Mouse (Mus musculus): Measurements from ENCODE around the gene Cd3d. TPM values are rescaled to one million over a fixed set of nuclear protein-coding genes. Genes with fewer than 3 reads are reported as not detected.
A peak's percentile ranks its signal among the peaks of the same experiment; 100 is the strongest.
"Not testable (repeated sequence)": the region's sequence is repeated elsewhere in the genome, so short reads cannot be mapped to it uniquely, and the experiment has no call there.

Cd3d gene
- under 1 TPM in 1 of 4 experiments, not detected in 3; 0.38 TPM for total RNA-seq (2022)

DNA sequence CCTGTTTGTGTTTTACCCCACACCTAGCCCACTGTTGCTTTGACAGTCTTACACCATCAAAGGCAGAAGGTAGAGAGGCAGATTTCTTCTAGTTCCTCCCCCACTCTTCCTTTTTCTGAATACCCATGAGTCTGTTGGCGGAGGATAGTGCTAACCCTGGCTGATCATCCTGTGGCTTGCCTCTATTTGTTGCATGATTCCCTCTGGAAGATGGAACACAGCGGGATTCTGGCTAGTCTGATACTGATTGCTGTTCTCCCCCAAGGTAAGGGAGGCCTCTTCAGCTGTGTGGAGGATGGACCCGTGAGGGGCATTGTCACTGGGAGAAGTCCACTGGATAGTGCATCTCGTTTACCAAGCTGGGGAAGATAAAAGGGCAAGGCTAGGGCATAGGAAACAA lies at the start of gene Cd3d:
Gene Cd3d (plus strand): TSS at position 111 of the 400 bp plus-strand sequence.
- DNase-seq, result no peak

DNA sequence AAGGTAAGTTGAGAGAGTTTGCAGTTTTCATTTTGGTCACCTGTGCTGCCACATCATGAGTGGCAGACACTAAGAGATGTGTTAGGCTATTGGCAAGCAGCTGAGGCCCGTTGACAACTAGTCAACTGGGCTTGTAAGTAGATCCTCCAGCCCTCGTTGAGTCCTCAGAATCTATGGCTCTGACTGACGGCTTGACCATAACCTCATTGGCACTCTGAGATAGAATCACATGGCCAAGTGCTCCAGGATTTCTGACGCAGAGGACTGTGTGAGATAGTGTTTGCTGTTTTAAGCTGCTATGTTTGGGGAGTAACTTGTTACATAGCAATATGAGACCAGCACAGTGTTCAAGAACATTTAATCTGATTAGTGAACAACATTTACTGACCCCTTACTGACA lies 39.8 kb upstream of the Cd3d start:
- no peak for DNase-seq

DNA sequence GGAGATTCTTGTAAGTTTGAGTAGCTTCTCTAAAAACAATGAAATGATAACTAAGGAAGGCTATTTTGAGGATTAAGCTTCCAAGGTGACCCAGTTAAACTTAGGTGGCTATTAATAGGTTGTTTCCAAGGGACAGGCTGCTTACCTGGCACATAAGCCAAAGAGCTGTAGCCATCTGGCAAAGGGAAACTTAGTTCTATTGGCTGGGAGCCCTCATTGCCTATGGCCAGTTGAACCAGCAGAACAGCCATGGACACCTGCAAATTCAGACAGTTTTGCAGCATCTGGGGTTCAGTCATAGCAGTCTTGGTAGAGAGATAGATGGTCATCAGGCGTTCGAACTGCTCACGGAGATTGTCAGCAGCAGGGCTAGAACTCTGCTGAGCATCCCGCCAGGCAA lies 39.2 kb upstream of the Cd3d start:
- no peak for DNase-seq

DNA sequence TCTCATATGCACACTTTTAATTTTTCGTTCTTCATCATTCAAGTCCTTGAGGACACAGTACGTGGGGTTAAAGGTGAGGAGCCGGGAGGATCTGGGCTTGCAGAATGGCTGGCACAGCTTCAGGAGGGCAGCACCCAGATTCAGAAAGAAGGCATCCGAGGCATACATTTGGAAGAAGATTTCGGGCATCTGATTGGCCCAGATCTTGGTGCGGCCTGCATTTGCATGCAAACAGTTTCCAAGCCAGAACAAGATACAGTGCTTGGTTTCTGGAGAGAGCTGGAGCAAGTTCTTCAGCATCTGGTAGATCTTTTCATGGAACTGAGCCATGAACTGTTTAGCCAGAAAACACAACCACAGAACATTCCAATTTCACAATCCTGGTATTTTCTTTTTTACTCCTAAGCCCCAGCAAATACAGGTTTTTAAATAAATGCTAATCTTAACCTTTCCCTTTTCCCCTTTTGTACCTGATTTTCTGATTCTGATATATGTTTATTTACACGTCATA lies 35.3 kb upstream of the Cd3d start:
- no peak for DNase-seq

DNA sequence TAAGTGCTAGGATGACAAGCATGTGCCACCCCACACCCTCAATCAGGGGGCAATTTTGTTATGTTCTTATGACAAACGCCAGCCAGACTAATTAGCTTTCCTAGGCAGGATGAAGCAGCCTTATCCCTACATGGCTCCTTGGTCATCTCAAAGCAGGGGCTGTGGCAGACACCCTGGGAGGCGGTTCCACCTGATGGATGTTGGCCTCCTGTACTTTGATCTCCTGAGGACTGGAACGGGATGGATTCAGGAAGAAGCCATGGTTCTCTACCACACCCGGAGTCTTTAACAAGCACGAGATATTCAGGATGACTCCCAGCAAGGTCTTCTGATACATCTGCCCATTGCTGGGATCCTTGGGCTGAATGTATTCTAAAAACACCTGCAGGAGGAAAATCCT lies 33.8 kb upstream of the Cd3d start:
- no peak for DNase-seq

DNA sequence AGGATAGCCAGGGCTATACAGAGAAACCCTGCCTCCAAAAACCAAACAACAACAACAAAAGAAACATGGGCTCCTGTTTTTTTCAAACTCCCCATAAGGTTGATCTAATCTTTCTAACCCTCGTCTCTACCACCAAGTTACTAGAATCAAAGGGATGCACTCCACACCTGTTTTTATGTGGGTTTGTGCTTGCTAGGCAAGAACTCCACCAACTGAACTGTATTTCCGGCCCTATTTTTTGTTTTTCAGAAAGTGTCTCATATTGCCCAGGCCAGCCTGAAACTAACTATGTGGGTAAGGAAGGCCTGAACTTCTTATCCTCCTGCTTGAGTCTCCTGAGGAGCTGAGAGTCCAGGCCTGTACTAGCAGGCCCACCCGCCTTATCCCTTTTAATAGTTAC lies 27.2 kb upstream of the Cd3d start:
- DNase-seq, result no peak

DNA sequence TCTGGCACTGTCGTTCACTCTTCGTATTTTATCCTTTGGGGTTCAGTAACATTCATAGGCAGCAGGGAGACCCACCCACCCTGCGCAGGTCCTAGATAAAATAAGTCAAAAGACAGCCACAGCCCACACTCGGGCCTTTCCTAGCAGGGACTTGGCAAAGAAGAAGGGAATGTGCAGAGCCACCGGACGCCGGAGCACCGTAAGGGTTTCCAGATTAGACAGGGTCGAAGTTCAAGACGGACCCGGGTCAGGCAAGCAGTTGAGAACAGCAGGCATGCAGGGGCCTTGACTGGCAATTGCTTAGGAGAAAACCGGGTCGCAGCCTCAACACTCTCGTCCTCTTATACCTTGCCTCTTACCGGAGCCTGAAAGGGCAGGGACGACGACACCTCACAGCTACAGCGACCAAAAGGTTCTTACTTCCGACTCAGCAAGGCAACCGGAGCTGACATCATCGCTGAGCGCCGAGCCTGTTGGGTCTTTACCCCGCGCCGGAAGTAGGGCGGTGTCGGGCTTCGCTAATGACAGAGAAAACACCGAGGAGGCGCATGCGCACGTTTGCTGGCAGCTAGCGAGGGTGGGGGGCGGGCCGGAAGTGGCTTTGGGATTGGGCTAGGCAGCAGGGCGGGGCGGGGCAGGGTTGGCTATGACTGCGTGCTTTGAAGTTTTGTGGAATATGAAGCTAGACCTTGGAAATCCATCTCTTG lies 16.3 kb upstream of the Cd3d start, which contains the start of gene Ube4a:
Gene Ube4a (minus strand): TSS at position 475 of the 707 bp plus-strand sequence.
- peak; percentile 98 for DNase-seq

DNA sequence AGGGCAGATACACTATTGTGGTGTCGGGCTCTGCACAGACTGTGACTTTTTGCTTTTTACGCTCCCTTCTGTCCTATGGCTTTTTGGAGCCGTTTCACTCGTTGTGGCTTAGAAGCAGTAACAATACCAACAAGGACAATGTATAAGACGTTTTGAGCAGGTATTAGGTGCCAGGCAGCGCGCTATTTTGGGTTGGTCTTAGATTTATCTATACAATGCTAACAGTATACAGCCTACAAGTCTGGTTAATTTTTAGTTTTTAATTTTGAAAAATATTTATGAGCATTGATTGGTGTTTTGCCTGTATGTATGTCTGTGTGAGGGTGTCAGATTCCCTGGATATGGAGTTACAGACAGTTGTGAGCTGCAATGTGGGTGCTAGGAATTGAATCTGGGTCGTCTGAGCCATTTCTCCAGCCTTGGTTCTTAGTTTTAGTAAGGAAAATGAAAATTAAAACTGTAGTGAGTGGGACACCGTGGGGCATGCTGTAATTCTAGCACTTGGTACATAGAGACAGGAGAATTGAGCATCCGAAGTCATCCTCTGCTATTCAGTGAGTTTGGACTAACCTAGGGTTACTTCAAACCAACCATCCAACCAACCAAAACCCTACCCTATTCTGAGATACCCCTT lies 15.6 kb upstream of the Cd3d start:
- DNase-seq, result no peak

DNA sequence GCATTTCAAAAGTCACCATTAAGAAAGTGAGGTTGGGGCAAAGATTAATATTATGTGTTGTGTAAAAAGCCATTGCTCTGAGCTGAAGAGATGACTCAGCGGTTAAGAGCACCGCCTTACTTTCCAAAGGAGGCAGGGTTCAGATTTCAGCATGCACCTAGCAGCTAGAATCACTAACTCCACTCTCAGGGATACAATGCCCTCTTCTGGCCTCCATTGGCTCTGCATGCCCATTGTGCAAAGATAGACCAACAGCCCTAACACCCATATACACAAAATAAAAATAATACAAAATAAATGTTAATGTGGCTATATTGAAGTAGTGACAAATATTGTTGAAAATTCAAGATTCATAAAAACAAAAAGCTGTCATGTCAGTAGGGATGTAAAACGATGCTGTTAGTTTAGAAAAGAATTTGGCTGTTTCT lies 14.8 kb upstream of the Cd3d start:
- DNase-seq, result peak; percentile 77

DNA sequence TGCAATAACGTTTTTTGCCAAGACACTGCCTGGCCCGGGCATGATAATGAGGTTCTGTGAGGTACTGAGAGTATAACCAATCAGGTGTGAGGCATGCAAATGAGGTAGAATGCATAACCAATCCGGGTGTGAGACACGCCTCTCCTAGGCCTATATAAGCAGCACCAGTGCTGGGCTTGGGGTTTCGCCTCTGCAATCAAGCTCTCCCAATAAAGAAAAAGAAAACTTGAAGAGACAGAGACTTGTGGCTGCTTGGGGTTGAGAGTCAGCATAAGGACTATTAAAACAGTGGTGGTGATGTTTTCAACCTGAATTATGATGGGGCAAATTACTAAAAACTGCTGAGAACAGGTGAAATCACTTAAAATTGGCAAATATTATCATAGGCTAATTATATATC lies 13.8 kb upstream of the Cd3d start:
- not testable (repeated sequence) for DNase-seq

DNA sequence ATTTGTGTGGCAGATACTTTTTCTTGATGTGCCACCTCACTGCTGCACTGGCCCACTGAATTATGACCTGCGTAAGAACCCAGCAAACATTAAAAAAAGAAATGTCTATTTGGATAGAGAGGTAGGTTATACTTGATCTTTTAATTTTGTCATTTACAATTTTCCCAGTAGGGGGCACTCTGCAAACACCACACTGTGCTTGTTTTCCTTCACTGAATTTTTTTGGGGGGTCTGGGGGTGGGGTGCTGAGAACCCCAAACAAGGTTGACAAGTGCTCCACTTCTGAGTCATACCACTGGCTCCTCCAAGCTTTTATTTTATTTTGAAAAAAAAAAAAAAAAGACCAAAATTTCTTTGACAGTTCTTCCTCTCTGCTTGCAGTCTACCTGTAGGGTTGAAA lies 12.1 kb upstream of the Cd3d start:
- DNase-seq, result no peak

DNA sequence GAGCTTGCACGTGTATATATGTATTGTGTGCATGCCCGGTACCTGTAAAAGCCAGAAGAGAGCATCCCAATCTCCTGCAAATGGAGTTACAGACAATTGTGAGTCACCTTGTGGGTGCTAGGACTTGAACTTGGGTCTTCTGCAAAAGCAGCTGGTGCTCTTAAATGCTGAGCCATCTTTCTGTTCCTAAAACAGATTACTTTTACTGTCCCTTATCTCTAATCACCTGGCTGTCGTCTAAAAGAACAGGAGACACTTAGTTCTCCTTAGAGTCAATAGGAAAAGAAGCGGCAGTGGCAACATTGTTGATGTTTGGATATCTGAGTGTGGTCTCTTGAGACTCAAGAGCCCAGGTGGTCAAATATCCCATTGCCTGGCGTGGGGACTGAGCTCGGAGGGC lies 3.8 kb upstream of the Cd3d start:
- DNase-seq, result no peak

DNA sequence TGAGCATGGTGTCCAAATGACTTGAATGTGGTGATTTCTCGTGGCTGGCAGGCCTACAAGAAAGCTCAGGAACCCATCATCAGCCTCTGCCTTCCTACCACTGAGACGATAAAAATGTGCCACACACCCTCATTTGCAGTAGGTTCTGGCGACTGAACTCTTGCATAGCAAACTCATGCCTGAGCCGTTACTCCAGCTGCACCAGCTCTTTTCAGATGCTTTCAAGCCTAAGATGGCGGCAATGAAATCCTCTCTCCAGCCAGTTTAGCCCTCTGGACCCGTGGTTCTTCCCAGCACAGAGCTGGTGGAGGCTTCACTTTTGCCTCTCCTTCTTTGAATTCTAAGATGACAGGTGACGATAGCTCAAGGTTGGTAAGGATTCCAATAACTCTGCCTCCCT lies 1.8 kb upstream of the Cd3d start:
- no peak for DNase-seq

DNA sequence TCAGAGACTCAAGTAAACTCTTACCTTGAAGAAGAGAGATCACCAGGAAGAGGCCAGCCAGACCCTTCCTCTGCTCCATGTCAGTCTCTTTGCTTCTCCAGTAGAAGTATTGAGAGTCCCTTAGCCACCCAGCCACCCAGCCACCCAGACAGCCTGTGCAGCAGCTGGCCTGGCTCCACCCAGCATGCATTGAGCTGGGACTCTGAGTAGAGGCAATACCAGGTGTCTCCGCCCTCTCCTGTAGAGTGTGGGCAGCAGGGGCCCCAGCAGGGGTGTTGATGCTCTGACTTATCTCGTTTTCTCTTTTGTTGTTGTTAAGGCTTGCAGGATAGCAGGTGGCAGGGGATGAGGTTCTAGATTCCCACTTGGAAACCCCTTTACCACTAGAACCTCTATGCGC lies 1.3 kb upstream of the Cd3d start, which contains the start of gene Cd3g:
Gene Cd3g (minus strand): TSS at position 190 of the 400 bp plus-strand sequence.
- no peak for DNase-seq

DNA sequence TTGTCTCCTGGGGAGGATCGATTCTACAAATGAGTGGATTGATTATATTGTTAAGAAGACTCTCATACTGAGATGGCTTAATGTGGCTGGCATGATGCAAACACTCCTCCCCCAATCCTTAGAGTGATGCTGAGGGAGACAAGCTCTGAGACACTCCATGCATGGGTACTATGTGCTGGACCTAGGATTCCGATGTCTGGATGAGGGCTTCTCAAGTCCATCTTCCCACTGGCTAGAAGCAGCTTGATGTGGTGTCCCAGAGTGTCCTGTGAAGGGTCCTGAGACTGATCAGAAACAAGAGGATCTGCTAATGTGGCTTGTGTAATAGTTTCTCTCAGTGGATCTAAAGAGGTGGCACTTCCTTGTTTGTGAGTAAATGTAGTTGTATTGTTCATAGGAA lies 482 bp upstream of the Cd3d start:
- DNase-seq, result no peak

DNA sequence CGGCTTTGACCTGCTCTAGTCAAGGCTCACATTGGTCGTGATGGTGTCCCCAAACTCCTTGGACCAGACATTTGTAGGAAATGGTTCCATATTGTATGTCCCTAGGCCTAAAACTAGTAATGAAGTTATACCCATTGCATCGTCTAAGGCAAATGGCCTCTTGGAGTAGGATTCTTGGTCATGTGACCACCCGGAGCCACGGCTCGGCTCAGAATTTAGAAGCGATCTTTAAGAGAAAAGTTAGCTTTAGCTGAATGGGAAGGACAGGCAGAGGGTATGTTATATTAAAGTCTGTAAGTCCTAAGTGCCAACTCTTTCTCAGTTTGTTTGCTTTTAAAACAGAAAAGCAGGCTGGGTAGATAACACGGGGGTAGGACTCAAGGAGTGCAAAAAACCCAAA lies 495 bp downstream of the Cd3d start:
- no peak for DNase-seq

DNA sequence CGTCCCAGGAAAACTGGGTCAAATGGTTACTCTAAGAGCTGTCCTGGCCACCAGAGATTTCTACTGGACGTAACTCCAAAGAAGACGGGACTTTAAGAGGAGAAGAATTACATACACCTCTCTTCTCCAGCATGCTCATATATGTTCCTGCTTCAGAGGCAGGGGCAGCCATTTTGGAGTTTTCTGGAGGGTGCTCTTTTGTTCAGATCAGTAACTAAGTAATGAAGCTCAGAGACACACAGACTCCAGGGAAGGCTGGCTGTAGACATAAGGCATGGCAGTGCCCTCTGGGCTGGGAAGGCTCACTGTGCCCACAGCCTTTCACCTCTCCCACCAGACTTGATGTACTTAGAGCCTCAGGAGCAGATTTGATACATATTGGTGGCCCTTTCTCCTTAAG lies 945 bp downstream of the Cd3d start:
- DNase-seq, result no peak

DNA sequence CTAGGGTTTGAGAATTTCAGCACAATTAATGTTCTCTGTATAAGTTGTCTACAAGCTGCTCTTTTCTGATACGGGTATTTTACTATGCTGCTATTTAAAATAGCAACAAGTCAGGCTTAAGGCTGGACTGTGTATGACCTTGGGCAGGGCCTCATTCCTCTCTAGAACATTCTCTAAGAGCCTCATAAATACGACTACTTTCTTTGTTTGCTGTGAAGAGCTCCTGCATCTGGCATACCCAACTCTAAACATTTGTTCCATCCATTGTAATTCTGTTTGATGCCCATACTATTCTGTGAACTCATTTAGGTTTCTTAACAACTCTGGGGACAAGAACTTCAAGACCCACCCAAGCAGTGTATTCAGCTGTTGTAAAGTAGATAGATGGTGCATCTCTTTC lies 1.4 kb downstream of the Cd3d start:
- DNase-seq, result no peak

DNA sequence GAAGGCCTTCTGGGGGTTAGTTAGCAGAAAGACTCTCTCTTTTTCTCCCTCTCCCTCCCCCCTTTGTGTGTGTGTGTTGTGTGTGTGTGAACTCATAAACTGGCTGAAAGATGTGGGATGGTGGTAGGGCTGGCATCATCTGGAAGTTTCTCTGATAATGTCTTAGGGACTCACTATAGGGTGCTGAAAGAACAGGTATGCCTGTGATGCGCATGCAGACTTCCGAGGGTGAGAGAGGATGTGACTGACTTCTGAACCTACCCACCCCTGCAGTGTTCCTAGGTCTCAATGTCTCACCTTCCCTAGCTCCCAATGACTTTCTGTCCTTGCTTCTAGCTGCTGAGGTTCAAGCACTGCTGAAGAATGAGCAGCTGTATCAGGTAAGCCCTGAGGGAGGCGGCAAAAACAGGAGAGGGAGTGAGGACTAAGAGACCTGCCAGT lies 4.2 kb downstream of the Cd3d start:
- no peak for DNase-seq

DNA sequence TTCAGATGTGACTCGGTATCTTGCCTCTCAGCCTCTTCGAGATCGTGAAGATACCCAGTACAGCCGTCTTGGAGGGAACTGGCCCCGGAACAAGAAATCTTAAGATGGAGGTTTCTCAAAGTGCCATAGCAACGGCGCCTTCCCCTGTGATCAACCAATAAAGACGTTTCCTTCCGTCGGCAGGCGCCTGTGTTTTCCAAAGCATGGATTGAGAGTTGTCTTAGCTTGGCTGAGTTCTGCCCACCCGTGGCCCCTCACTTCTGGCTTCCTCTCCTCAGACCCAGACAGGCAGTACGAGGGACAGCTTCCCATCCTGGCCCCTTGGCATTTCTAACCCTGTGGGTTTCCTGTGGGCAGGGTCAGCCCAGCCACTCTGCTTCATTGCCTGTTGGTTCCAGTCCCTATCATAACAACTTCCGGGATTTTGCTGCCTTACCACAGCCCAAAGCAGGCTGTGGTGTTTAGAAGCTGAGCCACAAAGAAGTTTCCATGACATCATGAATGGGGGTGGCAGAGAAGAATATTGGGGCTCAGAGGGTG lies 4.7 kb downstream of the Cd3d start:
- DNase-seq, result no peak

DNA sequence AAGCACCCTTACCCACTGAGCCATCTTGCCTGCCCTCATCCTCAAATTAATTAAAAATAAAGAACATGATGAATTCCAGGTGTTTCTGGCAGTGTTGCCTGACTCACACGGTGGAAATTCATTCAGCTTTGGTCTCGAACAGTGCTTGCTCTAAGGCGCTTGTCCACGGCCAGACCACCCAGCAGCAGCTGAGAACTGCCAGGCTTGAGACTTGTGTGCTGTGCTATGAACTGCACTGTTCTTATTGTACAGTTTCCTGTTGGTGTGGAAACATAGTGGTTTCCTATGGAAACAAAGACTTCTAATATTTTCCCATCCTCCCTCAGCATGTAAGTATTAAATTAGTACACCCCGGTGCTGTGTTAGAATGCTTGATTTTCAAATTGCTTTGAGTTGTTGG lies 5.4 kb downstream of the Cd3d start:
- no peak for DNase-seq

DNA sequence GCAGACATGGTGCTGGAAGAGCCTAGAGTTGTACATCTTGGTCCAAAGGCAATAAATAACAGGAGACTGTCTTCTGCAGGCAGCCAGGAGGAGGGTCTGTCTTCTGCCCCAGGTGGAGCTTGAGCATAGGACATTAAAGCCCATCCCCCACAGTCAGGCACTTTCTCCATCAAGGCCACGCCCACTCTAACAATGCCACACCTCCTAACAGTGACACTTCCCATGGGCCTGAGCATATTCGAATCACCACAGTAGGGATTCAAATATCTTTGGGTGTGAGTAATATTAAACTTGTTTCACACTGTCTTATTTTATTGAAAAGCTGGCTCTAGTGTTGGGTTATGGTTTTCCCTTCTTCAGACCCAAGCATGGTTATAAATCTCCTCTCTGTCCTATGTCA lies 10.2 kb downstream of the Cd3d start:
- DNase-seq, result no peak

DNA sequence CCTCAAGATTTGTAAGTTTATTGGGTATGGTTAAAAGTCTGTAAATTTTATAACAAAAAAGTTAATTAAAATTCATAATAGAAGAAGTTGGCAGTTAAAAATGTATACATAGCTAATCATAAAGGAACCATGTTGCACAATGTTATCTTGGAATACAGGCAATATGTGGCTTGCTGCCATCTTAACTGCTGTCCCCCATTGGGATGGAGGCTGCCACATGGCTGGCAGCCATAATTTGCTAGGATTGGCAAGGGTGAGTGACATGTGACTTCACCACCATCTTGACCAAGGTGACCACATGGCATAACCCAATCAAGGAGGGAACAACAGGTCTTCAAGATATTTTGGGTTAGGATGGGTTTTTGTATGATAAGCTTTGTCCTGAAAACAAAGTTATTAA lies 10.7 kb downstream of the Cd3d start:
- no peak for DNase-seq

DNA sequence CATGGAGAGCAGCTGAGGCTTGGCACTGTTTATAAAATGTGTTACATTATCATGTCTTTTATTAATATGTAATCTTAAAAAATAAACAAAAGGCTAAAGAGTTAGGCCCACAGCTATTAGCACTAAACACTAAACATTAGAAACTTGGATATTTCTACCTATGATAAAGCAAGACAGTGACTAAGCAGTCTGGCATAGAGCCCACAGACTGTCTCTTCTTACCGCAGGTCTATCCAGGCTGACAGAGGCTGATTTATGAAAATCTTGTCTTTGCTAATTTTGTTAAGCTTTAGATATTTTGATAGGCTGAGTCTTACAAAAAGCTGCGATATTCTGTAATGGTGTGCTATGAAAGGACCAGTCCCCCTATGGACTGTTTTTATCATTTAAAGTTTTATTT lies 11.7 kb downstream of the Cd3d start:
- DNase-seq, result no peak
